Mouse (Mus musculus) monocyte, adult 2 months (primary cell): Measurements from ENCODE around the gene Klf1.

Source experiments
- DNase-seq, 2 experiments: peaks; one replicate each; pipeline ENCODE4 v3.0.0; 2022; ENCODE audit warnings: low spot score in 2 of 2, low read depth in 1 of 2

The Klf1 gene

DNA sequence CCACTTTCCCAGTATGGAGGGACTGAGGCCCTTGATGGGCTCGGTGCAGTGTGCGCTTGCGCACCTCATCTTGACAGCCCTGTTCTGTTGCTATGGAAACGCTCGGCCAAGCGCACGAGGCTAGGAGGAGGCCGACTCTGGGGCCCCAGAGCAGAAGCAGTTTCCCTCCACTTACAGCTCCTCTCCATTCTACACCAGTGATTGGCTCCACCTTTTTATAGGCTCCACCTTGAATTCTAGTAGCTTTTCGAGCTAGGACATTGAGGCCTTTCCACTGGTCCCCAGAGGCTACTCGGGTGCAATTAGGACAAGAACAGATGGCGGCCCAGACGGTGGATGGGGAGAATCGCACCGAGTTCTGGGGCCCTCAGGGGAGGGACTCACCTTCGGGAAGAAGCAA, 33.1 kb downstream of the Klf1 start:
- no peak for DNase-seq

DNA sequence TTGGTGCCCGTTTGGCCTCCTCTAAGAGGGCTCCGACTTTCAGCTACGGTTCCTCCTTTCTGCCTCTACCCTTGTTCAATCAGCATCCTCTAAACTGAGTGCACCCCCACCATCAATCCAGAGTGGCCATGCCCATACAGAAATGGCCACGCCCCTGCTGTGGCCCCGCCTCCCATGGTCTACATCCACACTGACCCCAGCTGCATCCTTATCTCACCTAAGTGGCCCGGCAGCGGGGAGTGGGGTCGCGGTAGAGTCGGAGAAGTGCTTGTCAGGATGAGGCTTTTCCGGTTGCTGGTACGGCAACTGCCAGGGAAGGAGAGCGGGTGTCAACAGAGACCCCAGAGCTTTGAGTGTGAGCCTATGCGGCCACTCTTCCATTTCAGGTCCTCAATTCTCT, 33.8 kb downstream of the Klf1 start:
- no peak for DNase-seq

DNA sequence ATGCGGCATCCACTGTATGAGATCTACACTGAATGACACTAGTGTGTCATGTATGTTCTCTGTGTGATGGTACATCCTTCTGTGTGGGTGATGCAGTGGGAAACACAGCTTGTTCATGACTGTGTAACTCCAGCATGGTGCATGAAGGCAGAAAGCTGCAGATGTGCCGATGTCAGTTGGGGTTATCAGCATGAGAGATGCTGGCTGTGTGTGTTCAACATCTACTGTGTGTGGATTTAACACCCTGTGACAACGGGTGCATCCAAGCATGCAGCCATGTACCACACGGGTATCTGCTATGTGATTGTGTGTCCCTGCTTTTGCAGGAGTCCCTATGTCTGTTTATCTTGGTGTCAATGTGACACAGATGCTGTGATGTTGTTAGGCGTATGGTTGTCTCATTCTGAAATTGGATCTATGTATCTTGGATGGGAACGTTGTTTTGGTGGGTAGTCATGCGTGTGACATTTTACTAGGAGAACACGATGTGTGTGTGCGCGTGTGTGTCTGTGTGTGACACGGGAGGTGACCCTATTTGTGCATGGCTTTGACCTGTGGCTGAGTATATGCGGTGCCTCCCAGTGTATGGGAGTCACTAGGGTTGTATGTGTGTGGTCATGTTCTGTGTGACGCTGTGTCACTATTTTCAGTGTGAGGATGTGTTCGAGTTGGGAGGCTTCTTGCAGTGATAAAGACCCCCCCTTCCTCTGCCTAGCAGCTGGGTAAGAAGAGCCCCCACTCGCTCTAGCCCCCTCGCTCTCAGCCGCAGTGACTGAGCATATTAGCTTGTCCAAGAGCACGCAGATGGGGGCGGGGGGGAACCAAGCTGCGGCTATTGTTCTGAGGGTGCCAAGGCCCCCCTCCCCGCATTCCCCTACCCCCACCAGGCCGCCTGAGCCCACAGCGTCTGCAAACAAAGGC, 34.6 kb downstream of the Klf1 start:
- no peak for DNase-seq

DNA sequence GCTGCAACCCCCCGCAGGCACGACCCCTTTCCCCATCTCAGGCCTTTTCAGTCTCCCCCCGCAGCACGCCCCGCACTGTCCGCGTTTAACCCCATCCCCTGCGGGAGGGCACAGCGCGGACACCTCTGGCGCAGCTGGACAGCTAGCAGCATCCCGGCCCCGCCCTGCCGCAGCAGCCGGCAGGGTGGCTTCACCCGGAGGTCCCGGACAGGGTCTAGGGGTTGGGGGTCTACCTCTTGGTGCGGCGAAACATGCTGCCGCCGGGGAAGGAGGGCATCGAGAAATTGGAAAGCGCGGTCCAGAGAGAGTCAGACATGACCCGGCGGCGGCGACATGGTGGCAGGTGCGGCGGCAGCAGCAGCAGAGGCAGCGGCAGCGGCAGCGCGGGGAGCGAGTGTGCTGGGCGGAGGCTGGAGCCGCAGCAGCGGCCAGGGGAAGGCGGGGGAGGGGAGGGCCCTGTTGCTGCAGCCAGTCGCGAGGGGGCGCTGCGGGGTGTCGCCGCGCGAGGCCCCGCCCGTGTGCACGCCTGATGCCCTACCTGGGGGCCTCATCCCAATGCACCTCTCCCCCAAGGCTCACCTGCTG, 35.3 kb downstream of the Klf1 start, which contains the start of gene Mast1:
Mast1 (minus strand) TSS at position 398 of the 585 bp plus-strand sequence.
- DNase-seq, result no peak

DNA sequence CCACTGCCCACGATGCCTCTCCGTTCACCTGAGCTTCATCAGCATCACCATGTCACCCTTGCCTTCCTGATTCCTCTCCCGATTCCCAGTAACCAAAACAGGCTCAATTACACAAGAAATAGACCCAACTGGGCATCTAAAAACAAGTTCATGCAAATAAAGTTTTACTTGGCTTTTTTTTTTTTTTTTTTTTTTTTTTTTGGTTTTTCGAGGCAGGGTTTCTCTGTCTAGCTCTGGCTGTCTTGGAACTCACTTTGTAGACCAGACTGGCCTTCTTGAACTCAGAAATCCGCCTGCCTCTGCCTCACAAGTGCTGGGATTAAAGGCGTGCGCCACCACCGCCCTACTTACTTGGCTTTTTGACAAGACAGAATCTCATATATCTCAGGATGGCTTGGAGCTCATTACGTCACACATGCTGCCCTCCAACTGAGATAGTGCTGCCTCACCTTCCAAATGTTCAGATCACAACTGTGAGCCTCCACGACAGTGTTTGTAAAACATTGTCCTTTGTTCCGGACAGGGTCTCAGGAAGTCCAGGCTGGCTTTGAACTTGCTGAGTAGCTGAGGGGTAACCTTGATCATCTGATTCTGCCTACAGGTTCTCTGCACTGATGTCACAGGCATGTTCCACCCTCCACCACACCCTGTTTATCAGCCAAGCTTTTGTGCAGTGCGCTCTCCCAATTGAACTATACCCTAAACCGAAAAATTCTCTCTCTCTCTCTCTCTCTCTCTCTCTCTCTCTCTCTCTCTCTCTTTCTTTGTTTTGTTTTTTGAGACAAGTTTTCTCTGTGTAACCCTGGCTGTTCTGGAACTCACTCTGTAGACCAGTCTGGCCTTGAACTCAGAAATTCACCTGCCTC, 36.1 kb downstream of the Klf1 start:
- no peak for DNase-seq

DNA sequence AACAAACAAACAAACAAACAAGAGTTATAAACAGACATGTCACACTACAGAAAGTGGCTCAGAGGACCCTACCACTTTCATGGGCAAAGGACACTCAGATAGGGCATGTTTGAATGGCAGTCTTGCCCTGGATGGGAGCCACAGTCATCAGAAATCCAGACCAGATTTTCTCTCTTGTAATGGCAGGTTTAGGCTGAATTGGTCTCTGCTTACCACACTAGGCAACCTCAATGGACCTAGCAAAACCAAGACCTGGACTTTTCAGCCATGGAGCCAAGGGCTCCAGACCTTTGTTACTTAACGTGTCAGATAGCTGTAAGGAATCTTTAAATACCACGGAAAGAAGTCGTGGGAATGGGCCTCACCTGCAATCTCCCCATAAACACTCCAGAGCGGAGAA, 42.0 kb downstream of the Klf1 start:
- DNase-seq, result no peak

DNA sequence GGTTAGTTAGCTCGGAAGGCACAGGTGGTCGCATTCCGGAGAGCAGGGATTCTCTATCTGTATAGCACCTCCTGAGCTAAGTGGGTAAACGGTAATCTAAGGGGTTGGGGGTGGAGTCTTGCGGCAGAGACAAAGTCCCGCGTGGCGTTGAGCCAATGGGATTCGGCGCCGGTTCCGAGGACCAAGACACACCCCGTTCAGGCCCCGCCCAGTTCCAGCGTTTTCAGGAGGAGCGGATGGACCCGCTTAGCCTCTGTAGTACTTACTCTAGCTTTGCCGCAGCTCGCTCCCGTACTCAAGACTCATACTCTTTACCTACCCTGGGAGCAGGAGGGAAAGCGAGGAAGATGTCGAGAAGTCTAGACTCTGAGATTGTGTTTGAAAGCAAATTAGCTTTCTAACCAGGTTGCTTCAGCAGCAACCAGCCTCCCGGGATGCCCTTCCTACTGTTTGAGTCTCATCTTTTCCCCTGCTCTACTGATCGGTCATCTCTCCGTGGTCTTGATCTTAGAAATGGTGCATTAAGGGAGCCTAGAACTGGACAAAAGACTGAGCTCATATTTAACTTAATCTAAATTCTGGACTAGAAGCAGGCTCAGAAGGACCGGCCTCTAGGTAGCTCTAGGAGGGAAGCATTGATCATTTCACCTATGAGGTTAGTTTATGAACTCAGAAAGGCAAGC, 42.9 kb downstream of the Klf1 start:
- no peak for DNase-seq

DNA sequence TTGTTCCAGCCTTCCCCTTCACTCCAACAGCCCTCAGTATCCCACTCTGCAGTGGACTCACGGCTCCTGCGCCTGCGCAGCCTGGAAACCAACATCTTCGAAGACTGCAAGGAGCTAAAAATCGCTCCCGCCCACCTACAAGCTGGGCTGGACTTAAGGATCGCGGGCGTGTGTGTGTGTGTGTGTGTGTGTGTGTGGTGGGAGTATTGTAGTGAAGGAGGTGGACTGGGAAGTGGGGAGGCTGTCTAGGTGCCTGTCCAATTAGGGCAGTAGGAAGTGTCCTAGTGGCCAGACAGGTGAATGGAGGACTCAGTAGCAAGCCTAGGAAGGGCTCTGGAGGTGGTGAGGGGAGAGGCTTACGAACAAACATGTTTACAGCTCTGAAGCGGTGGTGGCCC, 43.5 kb downstream of the Klf1 start:
- no peak for DNase-seq

DNA sequence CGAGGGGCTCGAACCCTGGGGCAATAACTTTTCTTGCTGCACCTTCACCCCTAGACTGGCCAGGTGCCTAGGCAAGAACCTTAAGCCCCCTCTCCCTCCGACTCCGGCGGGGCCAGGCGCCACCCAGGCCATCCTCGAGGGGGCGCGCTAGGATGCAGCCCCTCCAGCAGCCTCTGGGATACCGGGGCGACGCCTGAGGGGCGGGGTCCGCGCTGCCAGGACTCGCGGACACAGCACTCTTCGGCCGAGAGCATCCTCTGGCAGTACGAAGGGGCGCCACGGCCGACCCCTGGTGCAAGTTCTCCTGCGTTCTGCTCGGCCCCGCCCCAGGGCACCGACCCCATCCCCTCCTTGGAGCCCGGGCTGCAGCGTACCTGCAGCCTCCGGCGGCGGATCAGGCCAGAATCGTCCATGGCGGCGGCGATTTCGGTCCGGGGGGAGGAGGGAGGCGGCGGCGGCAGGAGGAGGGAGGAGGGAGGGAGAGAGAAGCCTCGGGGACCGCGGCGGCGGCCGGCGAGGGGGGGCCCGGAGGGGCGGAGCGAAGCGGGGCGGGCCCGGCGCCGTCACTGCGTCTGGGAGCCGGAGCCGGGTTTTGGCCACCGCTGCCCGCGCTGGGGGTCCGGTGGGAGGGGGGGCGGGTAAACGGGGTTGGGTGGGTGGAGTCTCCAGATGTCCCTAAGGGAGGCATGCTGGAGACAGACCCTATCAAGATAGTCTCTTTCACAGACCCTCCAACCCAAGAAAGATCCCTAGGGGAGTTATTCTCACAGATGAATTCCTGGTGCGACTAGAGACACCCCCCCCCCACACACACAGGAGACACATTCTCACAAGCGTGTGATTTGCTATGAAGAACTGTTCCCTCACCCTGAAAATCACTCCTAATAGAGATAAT, 44.2 kb downstream of the Klf1 start:
- no peak for DNase-seq

DNA sequence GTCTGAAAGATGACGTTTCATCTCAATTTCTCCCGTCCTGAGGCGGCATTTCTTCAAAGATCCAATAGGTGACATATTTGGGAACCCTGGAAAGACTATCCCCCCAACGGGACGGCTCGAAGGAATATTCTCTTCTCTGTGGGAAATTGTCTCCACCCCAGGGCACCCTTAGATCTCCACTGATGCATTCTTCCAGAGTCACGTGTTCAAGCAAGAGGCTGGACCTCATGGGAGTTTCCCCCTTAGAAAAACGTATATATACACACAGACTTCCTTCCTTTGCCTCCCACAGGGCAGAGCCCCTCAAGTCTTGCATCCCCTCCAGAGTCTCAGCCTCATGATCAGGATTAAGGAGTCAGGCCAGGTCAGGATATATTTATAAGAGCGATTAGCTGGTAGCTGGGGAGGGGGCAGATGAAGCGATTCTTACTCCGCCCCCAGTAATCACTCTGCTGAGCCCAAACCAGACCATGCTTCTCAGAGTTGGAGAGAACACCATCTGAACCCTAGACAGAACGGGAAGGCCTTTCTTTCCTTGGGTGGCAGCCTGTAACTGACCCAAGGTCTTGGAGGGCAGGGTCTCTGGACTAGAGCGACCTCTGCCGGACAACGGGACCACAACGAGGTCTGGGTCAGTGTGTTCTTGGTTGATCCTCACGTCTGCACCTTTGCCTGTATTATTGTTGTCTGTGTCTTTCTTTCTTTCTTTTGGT, 45.0 kb downstream of the Klf1 start, which contains the start of gene Rtbdn:
Rtbdn (plus strand) TSS at position 464 of the 713 bp plus-strand sequence.
- DNase-seq, result no peak

DNA sequence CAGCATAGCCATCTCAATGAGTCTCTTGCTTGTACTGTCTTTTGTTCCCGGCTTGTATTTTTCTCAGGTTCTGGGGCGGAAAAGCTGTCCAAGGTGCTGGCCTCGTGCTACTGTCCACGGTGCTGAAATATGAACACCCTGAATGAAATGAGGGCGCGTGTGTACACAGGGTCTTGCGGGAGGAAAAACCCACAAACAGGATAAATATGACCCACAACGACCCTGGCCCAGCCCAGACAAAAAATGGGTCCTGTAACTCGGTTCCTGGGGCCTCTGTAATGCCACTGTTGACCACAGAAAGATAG, 45.5 kb downstream of the Klf1 start:
- DNase-seq, result no peak

DNA sequence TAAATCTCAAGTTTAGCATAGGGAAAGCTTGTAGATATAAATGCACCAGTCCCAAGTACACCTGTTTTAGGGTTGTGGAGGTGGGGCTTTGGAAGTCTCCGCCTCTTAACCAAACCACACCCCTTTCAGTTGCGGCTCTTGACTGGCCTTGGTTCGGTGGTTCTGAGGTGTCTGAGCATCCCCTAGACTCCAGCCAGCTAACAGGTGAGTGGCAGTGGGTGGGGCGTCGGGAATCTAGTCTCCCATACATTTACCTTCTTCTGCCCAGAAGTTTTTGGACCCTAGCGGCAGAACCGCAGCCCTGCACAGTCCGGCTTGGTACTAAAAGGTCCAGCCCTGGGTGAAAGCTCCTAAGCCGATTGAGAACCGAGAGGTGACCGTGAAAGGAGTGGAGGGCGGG, 48.0 kb downstream of the Klf1 start:
- DNase-seq, result no peak

DNA sequence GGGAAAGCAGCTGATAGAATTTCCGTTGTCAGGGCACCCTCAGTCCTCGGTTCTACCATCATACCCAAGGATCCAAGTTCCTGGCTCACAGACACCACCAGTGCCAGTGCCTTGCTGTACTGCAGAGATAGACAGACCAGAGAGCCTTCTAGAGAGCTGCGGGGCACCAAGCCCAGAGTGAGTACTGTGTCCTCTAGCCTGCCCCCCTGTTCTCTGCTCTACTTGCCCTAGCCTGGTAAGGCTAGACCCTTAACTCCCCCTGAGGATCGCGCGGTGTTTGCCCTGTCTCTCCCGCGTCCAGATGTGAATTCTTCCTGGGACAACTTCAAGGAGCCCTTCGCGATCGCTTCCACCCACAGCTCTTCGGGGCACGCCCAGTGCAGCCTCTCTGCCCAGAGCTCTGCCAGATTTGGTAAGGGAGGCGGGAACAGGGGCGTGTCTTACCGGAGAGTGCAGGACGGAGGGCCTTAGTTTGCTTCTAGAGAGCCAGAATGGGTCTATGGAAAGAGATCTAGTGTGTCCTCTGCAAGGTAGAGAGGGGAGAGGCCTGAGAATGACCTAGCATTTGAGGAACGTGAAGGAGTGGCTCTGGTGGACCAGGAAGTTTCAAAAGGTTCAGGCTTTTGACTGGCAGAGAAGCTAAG, 51.0 kb downstream of the Klf1 start:
- DNase-seq, result no peak
